Mouse (Mus musculus) layer of hippocampus, adult 11-12 months (tissue): ENCODE data around the gene Ldb1.
A peak's percentile ranks its signal among the peaks of the same experiment; 100 is the strongest.

Experiments used
- DNase-seq: peaks from one replicate; pipeline ENCODE4 v3.0.0; 2022; ENCODE audit warnings: low spot score

The Ldb1 gene

GRCm38 (mm10) chr19:46044271-46044992 lies 582 bp downstream of the Ldb1 start, which contains the start of gene Pprc1:
Pprc1 (plus strand) TSS chr19:46044886.
- DNase-seq = no peak

DNA sequence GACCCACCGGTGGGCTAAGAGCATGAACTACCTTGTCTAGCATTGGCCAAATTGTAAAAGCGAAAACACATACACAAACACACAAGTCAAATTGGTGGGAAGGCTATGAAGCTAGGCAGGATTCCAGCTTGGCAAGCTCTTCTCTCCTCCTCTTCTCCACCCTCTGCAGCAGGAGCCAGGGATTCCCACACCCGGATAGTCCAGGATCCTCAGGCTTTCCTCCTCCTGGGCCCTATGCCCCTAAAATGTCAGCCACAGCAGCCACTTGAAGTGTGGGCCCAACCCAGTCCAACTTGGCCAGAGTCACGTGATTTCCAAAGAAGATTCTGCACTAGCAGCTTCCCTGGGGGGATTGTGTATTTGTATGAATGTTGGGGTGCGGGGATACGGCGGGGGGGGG lies 1.6 kb downstream of the Ldb1 start:
- DNase-seq = no peak

DNA sequence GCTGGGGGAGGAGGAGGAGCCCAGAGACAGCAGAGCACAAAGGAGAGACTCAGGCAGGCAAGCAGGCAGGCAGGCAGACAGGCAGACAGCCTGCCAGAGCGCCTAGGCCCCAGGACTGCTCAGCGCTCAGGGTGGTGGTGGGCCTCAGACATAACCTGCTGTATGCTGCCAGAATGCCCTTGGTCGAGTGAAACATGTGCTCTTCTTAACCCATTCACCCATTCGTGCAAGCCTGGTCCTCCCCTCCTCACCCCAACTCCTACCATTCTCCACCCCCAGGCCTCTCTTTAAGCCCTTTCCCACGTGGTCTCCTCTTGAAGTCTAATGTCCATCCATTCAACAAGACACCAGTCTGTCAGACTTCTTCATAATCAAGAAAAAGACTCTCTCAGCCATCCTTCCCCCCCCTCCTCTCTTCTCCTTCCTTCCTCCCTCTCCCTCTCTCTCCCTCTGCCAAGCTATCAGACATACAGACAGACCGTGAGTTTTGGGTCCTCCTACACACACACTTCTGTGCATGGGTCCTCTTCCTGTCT lies 2.5 kb downstream of the Ldb1 start:
- DNase-seq = peak; percentile 67

DNA sequence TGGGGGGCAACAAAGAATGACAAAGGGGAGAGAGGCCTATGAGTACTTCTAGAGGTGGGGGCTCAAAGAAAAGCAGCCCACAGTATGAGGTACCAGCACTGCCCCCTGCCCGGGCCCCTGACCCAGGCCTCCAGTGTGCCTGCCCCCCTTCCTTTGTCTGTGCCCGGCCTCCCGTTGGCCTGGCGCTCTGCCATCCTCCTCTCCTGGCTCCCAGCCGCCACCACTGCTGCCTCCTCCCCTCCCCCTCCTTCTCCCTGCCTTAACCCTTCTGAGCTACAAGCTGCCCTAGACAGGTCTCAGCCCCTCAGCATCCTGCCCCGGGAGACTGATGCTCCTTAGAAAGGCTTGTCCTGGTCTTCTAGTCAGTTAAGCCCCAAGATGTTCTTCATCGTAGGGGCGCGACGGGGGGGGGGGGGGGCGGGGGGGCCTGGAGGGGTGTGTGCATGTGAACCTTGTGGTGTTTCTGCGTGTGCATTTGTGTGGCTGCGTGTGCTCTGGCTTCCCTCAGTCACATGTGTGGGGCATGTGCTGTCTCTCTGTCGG lies 3.0 kb downstream of the Ldb1 start:
- peak; percentile 87 for DNase-seq

- no peak for DNase-seq
Measured at GRCm38 (mm10) chr19:46041299-46041932, 3.6 kb downstream of the Ldb1 start.

DNA sequence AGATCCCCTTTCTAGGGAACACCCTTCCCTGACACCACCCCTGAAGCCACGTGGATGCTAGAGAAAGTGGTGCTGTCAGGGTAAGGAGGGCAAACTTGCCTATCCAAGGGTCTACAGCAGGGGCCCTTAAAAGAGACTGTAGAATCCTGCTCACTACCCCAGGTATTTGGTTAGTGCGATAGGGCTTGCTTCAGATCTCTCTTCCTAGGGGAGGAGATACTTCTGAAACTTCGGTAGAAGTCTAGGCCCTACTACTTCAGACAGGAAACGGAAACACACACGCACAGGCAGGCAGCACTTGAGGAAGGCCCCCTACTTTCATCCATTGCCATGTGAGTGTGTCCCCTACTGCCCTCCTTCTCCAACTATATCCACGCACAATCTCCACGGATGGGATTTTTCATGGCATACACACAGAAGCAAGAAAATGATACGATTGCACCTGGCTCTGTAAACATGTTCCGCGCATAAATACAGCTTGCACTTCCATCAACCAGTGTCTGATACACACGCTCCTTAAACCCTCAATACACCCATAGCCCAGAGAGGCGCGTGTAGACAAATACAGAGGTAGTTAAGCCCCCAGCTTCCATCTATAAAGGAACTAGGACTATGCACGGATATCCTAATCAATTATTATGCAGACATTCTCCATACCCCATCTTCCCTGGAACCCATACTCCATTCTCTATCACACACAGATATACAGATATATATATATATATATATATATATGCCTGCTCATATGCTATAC lies 4.7 kb downstream of the Ldb1 start:
- no peak for DNase-seq

- peak; percentile 79 for DNase-seq
Measured at GRCm38 (mm10) chr19:46039478-46039877, 5.5 kb downstream of the Ldb1 start.

DNA sequence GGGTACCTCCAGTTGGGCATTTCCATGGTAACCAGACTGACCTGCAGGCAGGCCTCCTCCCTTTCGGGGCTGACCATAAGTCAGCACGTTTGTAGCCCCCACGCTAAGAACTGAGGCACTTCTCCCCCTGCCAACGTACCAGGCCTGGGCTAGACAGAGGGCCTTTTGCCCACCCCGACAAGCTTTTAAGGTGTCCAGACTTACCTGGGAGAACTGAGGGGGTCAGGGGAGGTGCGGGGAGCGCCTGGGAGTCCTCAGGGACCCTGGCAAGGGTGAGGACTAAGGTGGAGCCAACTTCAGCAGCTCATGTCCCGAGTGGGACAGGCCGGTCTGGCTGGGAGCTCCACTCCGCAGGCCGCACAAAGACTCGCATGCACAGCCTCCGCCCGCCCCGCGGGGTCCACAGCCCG lies 6.2 kb downstream of the Ldb1 start:
- no peak for DNase-seq

- DNase-seq = no peak
Measured at GRCm38 (mm10) chr19:46037925-46038850, 6.8 kb downstream of the Ldb1 start.

GRCm38 (mm10) chr19:46037243-46037924 lies 7.6 kb downstream of the Ldb1 start:
- no peak for DNase-seq

GRCm38 (mm10) chr19:46036477-46037242 lies 8.4 kb downstream of the Ldb1 start:
- DNase-seq = no peak

GRCm38 (mm10) chr19:46035971-46036370 lies 9.0 kb downstream of the Ldb1 start:
- no peak for DNase-seq

GRCm38 (mm10) chr19:46033911-46034310 lies 11.1 kb downstream of the Ldb1 start:
- DNase-seq = no peak

GRCm38 (mm10) chr19:46032731-46033510 lies 12.1 kb downstream of the Ldb1 start:
- no peak for DNase-seq

DNA sequence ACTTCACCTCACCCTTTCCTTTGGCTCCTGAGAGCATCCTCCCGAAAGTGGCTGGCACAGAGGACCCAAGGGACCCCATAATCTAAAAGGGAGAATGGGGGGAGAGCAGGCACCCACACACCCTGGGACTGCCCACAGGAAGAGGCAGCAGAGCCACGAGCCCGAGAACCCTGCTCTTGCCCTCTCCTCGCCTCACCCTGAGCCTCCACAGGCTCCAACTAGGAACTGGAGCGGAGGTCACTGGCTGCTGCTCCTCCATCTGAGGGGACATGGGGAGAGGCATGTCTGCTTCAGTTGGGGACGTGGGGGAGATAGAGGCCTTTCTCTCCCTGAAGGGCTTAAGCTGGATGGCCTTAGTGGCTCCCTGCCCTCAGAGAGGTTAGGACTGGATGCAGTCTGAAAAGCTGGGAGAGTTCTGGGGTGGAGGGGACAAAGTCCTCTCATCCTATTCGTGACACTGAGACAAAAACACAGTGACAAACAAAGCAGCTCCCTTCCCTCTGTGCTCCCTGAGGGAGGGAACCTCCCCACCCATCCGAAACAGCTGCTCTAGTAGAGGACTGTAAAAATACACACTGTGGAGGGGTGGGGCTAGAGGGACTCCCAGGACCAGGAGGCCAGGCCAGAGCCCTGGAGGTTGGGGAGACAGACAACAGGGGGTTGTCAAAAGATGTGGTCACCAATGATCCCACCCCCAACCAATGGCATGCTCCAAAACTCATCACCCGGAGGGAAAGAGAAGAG lies 13.2 kb downstream of the Ldb1 start:
- DNase-seq = no peak

DNA sequence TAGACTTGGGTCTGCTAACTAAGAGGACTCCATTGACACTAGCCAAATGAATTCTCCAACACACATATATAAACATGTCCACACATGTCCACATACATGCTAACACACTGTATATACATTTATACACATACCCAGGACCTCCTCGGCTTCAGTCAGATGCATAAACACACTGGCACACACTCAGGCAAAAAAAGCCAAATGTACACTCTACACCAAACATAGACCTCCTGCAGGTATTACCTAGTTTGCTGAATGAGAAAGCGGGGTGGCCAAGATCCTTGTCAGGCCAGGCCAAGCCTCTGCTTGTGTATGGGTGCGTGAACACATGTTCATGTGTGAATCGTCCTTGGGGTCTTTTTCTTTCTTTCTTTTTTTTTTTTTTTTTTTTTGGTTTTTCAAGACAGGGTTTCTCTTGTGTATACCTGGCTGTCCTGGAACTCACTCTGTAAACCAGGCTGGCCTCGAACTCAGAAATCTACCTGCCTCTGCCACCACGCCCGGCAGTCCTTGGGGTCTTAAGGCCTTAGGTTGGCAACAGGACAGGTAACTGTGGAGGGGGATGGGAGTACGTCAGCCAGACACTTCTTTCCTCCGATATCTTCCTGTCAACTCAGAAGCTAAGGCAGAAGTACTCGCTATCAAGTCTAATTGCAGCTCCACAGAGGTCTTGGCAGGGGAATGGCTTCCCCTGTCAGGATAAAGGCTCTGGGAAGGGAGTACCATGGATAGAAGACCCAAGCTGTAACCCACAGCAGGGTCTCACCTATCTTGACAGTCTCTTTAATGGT lies 14.6 kb downstream of the Ldb1 start:
- no peak for DNase-seq

GRCm38 (mm10) chr19:46029652-46030051 lies 15.4 kb downstream of the Ldb1 start:
- DNase-seq = no peak
